9 mouse cellular contexts compared by ENCODE assay signal in the genomic region with DNA sequence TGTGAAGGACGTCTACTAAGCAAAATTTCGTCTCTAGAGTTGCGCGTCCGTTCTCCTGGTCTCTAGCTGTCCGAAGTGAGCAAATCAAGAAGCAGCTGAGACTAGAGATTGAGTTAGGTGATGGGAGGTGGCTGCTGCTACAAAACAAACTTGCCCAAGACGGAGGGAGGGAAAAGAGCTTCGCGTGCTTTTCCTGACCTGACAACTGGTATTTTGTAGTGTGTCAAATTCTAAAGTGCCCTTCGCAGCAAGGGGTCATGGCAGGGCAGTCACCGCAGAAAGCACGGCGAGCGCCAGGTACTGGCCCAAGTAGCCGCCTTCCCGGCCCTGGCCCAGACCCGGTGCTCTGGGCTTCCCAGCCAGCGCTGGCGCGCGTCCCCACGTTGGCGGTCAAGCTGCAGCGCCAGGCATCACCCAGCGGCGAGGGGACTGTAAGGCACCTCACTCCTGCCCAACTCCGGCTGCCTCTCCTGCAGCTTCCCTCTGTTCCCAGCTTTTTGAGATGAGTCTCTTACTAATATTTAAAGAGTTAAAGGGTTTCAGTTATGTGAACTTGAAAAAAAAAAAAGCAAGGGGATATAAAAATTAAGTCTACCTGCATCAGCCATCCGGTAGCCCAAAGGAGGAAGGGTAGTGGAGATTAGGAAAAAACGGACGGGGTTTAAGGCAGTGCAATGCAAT.
DNase-seq lines count a peak whose midpoint lies in the region; ATAC-seq and TF ChIP-seq lines count a peak whose summit lies in the region.
"Had no signal": no experiment of that assay in that cellular context is flagged by ENCODE, and none has a peak within 500 bp of the region (broad histone marks: within the 10 kb centered on the region; RNA-seq: fewer than 3 reads in every experiment).

No protein-coding gene starts in this region.

- peaks cover 19% of the 10 kb centered on the region for H3K36me3 ChIP-seq in embryonic facial prominence, embryonic 10.5 days (replicated peaks)
- peaks cover 17% of the 10 kb centered on the region for H3K36me3 ChIP-seq in heart, adult 2 months (ENCODE audit: control insufficient read depth, insufficient read depth, low read length)
- H3K36me3 ChIP-seq in midbrain, postnatal 0 days (ENCODE audit: insufficient read depth, low read length), result peaks cover 15% of the 10 kb centered on the region; the same call in 1 of the 2 replicates

- peak; percentile 44; the same call in 1 of the 2 replicates for ATAC-seq in midbrain, postnatal 0 days (ENCODE audit: low FRiP score)

- DNase-seq in layer of hippocampus, adult 11-12 months (ENCODE audit: low spot score), result peak; percentile 82
- no peak for DNase-seq in layer of hippocampus, adult 9-10 months (ENCODE audit: low spot score)
- DNase-seq in embryonic facial prominence, embryonic 10.5 days (ENCODE audit: low spot score), result peak; percentile 88
- peak; percentile 85 to 88 for DNase-seq in heart, adult 2 months
- DNase-seq in kidney, adult 8-10 months, result peak; percentile 83 to 86
- DNase-seq in liver, result peak; percentile 72
- peak; percentile 86 for DNase-seq in midbrain, postnatal 0 days (ENCODE audit: low spot score)
- DNase-seq in spleen, postnatal 4 days (ENCODE audit: low spot score in 2 of 2), result peak; percentile 69 to 87

- TF ChIP-seq EP300 in heart, adult 2 months (IDR thresholded peaks at IDR 0.05; ENCODE audit: insufficient read depth, low read depth, low read length), result 0 out of 2 replicates have a peak, but pooled peaks have one; percentile 6

- H3K4me2 ChIP-seq in midbrain, postnatal 0 days (ENCODE audit: low read depth, low read length, poor library complexity, severe bottlenecking), result peak overlapping the region; percentile 99

- TF ChIP-seq CTCF in heart, adult 2 months (IDR thresholded peaks at IDR 0.05), result peak; percentile 84
- TF ChIP-seq CTCF in midbrain, postnatal 0 days (IDR thresholded peaks at IDR 0.05), result peak; percentile 77

- H3K9ac ChIP-seq in heart, adult 2 months (ENCODE audit: low read depth, low read length), result peak overlapping the region; percentile 61
- H3K9ac ChIP-seq in midbrain, postnatal 0 days (replicated peaks; ENCODE audit: low read length, poor library complexity, severe bottlenecking), result 0 out of 2 replicates have a peak overlapping the region, but pooled peaks have one; percentile 24

- under 1% methylated on average over 30 of the region's 30 CpGs for WGBS in embryonic facial prominence, embryonic 10.5 days
- 7% methylated on average over 30 of the region's 30 CpGs for WGBS in heart, adult 2 months
- WGBS in midbrain, postnatal 0 days, result 2% methylated on average over 30 of the region's 30 CpGs

- no peak for TF ChIP-seq POLR2A in heart, adult 2 months (IDR thresholded peaks at IDR 0.05; ENCODE audit: insufficient read depth, low read depth, low read length)

- intact Hi-C loops in heart, adult 2 months (cut with DNase I), result loop anchor here (1.0 to 5.0 kb wide), 8 partner anchors 71 to 446 kb away; no protein-coding TSS in a partner anchor

- H3K9me3 ChIP-seq in embryonic facial prominence, embryonic 10.5 days, result no peaks in the 10 kb centered on the region
- H3K9me3 ChIP-seq in midbrain, postnatal 0 days (ENCODE audit: low read length), result no peaks in the 10 kb centered on the region

- peaks cover 34% of the 10 kb centered on the region for H3K4me1 ChIP-seq in embryonic facial prominence, embryonic 10.5 days
- H3K4me1 ChIP-seq in heart, adult 2 months (ENCODE audit: control insufficient read depth, insufficient read depth, low read length), result peaks cover 3% of the 10 kb centered on the region; the same call in 1 of the 2 replicates
- H3K4me1 ChIP-seq in midbrain, postnatal 0 days (ENCODE audit: insufficient read depth, low read length), result no peaks in the 10 kb centered on the region

- H3K27ac ChIP-seq in embryonic facial prominence, embryonic 10.5 days (replicated peaks), result peak overlapping the region; percentile 72
- H3K27ac ChIP-seq in heart, adult 2 months, result peak overlapping the region; percentile 100
- H3K27ac ChIP-seq in midbrain, postnatal 0 days (ENCODE audit: low read depth, low read length), result 0 out of 2 replicates have a peak overlapping the region, but pooled peaks have one; percentile 26

- H3K27me3 ChIP-seq in embryonic facial prominence, embryonic 10.5 days (replicated peaks; ENCODE audit: low read depth, poor library complexity, severe bottlenecking), result peaks cover 18% of the 10 kb centered on the region
- H3K27me3 ChIP-seq in heart, adult 2 months (ENCODE audit: control insufficient read depth, insufficient read depth, low read length), result no peaks in the 10 kb centered on the region
- H3K27me3 ChIP-seq in midbrain, postnatal 0 days (ENCODE audit: insufficient read depth, low read length), result no peaks in the 10 kb centered on the region
- H3K27me3 ChIP-seq: Patski had no signal

- no peaks in the 10 kb centered on the region for H3K79me2 ChIP-seq in heart, adult 2 months (replicated peaks; ENCODE audit: control insufficient read depth, insufficient read depth, low read length)

- H3K4me3 ChIP-seq in embryonic facial prominence, embryonic 10.5 days, result peak overlapping the region; percentile 71
- H3K4me3 ChIP-seq in heart, adult 2 months, result peak overlapping the region; percentile 91
- peak overlapping the region; percentile 56 for H3K4me3 ChIP-seq in midbrain, postnatal 0 days (ENCODE audit: low read depth, low read length)

Comparison
In these comparisons a context has a peak if more than half of its experiments do, and no peak if none do; other contexts are left out.
1. H3K27ac ChIP-seq: peak in every context shown above with its lines; median percentile 100 in heart, adult 2 months; 72 in embryonic facial prominence, embryonic 10.5 days; 26 in midbrain, postnatal 0 days.